Mouse (Mus musculus): ENCODE results near the gene Mad1l1. TPM values are rescaled to one million over a fixed set of nuclear protein-coding genes. Genes with fewer than 3 reads are reported as not detected.

The Mad1l1 gene
- total RNA-seq (2023), result 10 to 100 TPM; 31.2 to 41.5 TPM

GRCm38 (mm10) chr5:140321042-140321755, at the start of gene Mad1l1, which contains the start of gene Nudt1:
Gene Mad1l1 (minus strand): TSS chr5:140321552.
Gene Nudt1 (plus strand): TSS chr5:140321656.

GRCm38 (mm10) chr5:140331615-140332512, 10.5 kb upstream of the Mad1l1 start, which contains the start of gene Mrm2:
Gene Mrm2 (minus strand): TSS chr5:140331898.

Other genes with a start within 250 kb of the Mad1l1 start
- 10 to 100 TPM in 1 of 2 experiments, 1 to 10 TPM in 1; 9.2 to 10.3 TPM for gene Nudt1, start 104 bp upstream of the Mad1l1 start, total RNA-seq (2023)
- 1 to 10 TPM; 5.0 to 6.0 TPM for gene Mrm2, start 10.3 kb upstream of the Mad1l1 start, total RNA-seq (2023)
- gene Snx8, start 67.7 kb upstream of the Mad1l1 start, total RNA-seq (2023), result 1 to 10 TPM; 5.4 to 7.1 TPM
- 100 to 1,000 TPM; 129 to 131 TPM for gene Eif3b, start 97.8 kb upstream of the Mad1l1 start, total RNA-seq (2023)
- not detected for gene Gm4869, start 124.1 kb upstream of the Mad1l1 start, total RNA-seq (2023)
- 10 to 100 TPM; 14.2 to 14.7 TPM for gene Chst12, start 184.0 kb upstream of the Mad1l1 start, total RNA-seq (2023)
- gene Grifin, start 243.5 kb upstream of the Mad1l1 start, total RNA-seq (2023), result 1 to 10 TPM; 1.7 TPM